Comparison of ENCODE assay signal across 15 mouse cellular contexts in genomic region chr12:89710459-89710858, GRCm38 (mm10).
A peak's percentile ranks its signal among the peaks of the same experiment; 100 is the strongest.
DNase-seq lines count a peak whose midpoint lies in the region; ATAC-seq and TF ChIP-seq lines count a peak whose summit lies in the region.
"Had no signal": no experiment of that assay in that cellular context is flagged by ENCODE, and none has a peak within 500 bp of the region (broad histone marks: within the 10 kb centered on the region; RNA-seq: fewer than 3 reads in every experiment).

No protein-coding gene starts in this region.

- no peak for TF ChIP-seq POLR2A in brain, embryonic 14.5 days (IDR thresholded peaks at IDR 0.05; ENCODE audit: borderline replicate concordance, extremely low read depth, insufficient read depth, insufficient read length, poor library complexity, severe bottlenecking)

- H3K36me3 ChIP-seq in midbrain, embryonic 16.5 days (ENCODE audit: control insufficient read depth, insufficient read depth, low read length), result no peaks in the 10 kb centered on the region
- no peaks in the 10 kb centered on the region for H3K36me3 ChIP-seq in hindbrain, embryonic 11.5 days (ENCODE audit: control insufficient read depth, insufficient read depth, low read length)
- H3K36me3 ChIP-seq: heart, embryonic 15.5 days; hindbrain, embryonic 12.5 days; intestine, embryonic 15.5 days; lung, embryonic 15.5 days; midbrain, embryonic 15.5 days had no signal

- no peak overlapping the region for H3K4me3 ChIP-seq in midbrain, embryonic 16.5 days (ENCODE audit: low read depth, low read length)
- H3K4me3 ChIP-seq in hindbrain, embryonic 11.5 days (ENCODE audit: low read depth, low read length), result no peak overlapping the region
- H3K4me3 ChIP-seq: heart, embryonic 15.5 days; hindbrain, embryonic 12.5 days; intestine, embryonic 15.5 days; lung, embryonic 15.5 days; midbrain, embryonic 15.5 days had no signal

- H3K4me1 ChIP-seq in midbrain, embryonic 16.5 days (ENCODE audit: control insufficient read depth, insufficient read depth, low read length), result no peaks in the 10 kb centered on the region
- H3K4me1 ChIP-seq in hindbrain, embryonic 11.5 days (replicated peaks; ENCODE audit: control insufficient read depth, insufficient read depth, low read length), result no peaks in the 10 kb centered on the region
- H3K4me1 ChIP-seq: heart, embryonic 15.5 days; hindbrain, embryonic 12.5 days; intestine, embryonic 15.5 days; lung, embryonic 15.5 days; midbrain, embryonic 15.5 days had no signal

- no peaks in the 10 kb centered on the region for H3K27me3 ChIP-seq in midbrain, embryonic 16.5 days (ENCODE audit: control insufficient read depth, insufficient read depth, low read depth, low read length)
- H3K27me3 ChIP-seq in hindbrain, embryonic 11.5 days (ENCODE audit: control insufficient read depth, insufficient read depth, low read length), result no peaks in the 10 kb centered on the region
- H3K27me3 ChIP-seq: heart, embryonic 15.5 days; hindbrain, embryonic 12.5 days; intestine, embryonic 15.5 days; lung, embryonic 15.5 days; midbrain, embryonic 15.5 days had no signal

- no peak for ATAC-seq in midbrain, embryonic 16.5 days
- no peak for ATAC-seq in hindbrain, embryonic 11.5 days (ENCODE audit: low FRiP score)
- ATAC-seq: activated CD4-positive, CD25-positive, alpha-beta regulatory T cell, adult 4 months; intestine, embryonic 15.5 days; midbrain, embryonic 15.5 days had no signal

- TF ChIP-seq CTCF in brain, embryonic 14.5 days (IDR thresholded peaks at IDR 0.05; ENCODE audit: borderline replicate concordance, extremely low read depth, insufficient read depth, insufficient read length), result no peak

- no peak overlapping the region for H3K4me2 ChIP-seq in midbrain, embryonic 16.5 days (ENCODE audit: low read length)
- H3K4me2 ChIP-seq in hindbrain, embryonic 11.5 days (replicated peaks; ENCODE audit: low read depth, low read length), result no peak overlapping the region
- H3K4me2 ChIP-seq: heart, embryonic 15.5 days; hindbrain, embryonic 12.5 days; intestine, embryonic 15.5 days; lung, embryonic 15.5 days; midbrain, embryonic 15.5 days had no signal

- no peak overlapping the region for H3K9ac ChIP-seq in midbrain, embryonic 16.5 days (ENCODE audit: low read depth, low read length)
- H3K9ac ChIP-seq in hindbrain, embryonic 11.5 days (ENCODE audit: low read depth, low read length), result no peak overlapping the region
- H3K9ac ChIP-seq: heart, embryonic 15.5 days; hindbrain, embryonic 12.5 days; intestine, embryonic 15.5 days; lung, embryonic 15.5 days; midbrain, embryonic 15.5 days had no signal

- intact Hi-C loops in left cerebral cortex, postnatal 36 days (cut with DNase I), result loop anchor here (1.0 kb wide), 1 partner anchor 14 kb away; no protein-coding TSS in a partner anchor

- 90% methylated on average over 5 of the region's 5 CpGs for WGBS in midbrain, embryonic 16.5 days
- 89% methylated on average over 5 of the region's 5 CpGs for WGBS in hindbrain, embryonic 11.5 days

- peak; percentile 45 to 59 for DNase-seq in cerebellum, adult 18-20 months
- DNase-seq in cerebellum, adult 11 months, result no peak
- peak; percentile 55 for DNase-seq in brain, embryonic 14.5 days (ENCODE audit: low read depth)
- peak; percentile 53 for DNase-seq in layer of hippocampus, adult 8-10 months (ENCODE audit: low spot score in 2 of 2)
- DNase-seq in left cerebral cortex, postnatal 36 days (ENCODE audit: low spot score in 2 of 2), result peak; percentile 53 to 64
- DNase-seq in yolk sac, embryonic 10.5 days (ENCODE audit: low spot score), result no peak
- DNase-seq in hindbrain, embryonic 11.5 days (ENCODE audit: low spot score), result no peak
- DNase-seq: thymus, postnatal 36 days had no signal

- no peaks in the 10 kb centered on the region for H3K9me3 ChIP-seq in midbrain, embryonic 16.5 days (replicated peaks; ENCODE audit: control insufficient read depth, low read length, poor library complexity, severe bottlenecking)
- no peaks in the 10 kb centered on the region for H3K9me3 ChIP-seq in hindbrain, embryonic 11.5 days (ENCODE audit: control insufficient read depth, low read length)
- H3K9me3 ChIP-seq: heart, embryonic 15.5 days; hindbrain, embryonic 12.5 days; intestine, embryonic 15.5 days; lung, embryonic 15.5 days; midbrain, embryonic 15.5 days had no signal

- H3K27ac ChIP-seq in midbrain, embryonic 16.5 days (ENCODE audit: low read length), result no peak overlapping the region
- no peak overlapping the region for H3K27ac ChIP-seq in hindbrain, embryonic 11.5 days (ENCODE audit: low read depth, low read length)
- H3K27ac ChIP-seq: heart, embryonic 15.5 days; hindbrain, embryonic 12.5 days; intestine, embryonic 15.5 days; lung, embryonic 15.5 days; midbrain, embryonic 15.5 days had no signal

Comparison
In these comparisons a context has a peak if more than half of its experiments do, and no peak if none do; other contexts are left out.
1. DNase-seq: peak in cerebellum, adult 18-20 months (2 of 2), brain, embryonic 14.5 days (single experiment), layer of hippocampus, adult 8-10 months (2 of 2) and left cerebral cortex, postnatal 36 days (2 of 2); none in cerebellum, adult 11 months (single experiment), yolk sac, embryonic 10.5 days (single experiment) and hindbrain, embryonic 11.5 days (single experiment).